Mouse (Mus musculus) liver, embryonic 12.5 days (tissue): ENCODE measurements around the gene Pinlyp. TPM values are rescaled to one million over a fixed set of nuclear protein-coding genes. Genes with fewer than 3 reads are reported as not detected.

ENCODE experiments used
- ATAC-seq: fragments of 200-750 bp; cut with Nextera tagmentation; 2 replicates; pipeline ENCODE4 v1.8.0; 2017; ENCODE audit warnings: moderate number of reproducible peaks, mild to moderate bottlenecking, moderate library complexity
- H3K27ac ChIP-seq: fragments of 300-500 bp; sonication (generic); 2 replicates; pipeline ENCODE4 v1.5.1; 2016; ENCODE audit warnings: mild to moderate bottlenecking
- H3K27me3 ChIP-seq: fragments of 300-500 bp; sonication (generic); replicated peaks from 2 replicates; pipeline ENCODE4 v1.6.1; 2016; ENCODE audit warnings: mild to moderate bottlenecking, moderate library complexity
- H3K36me3 ChIP-seq: fragments of 300-500 bp; sonication (generic); 2 replicates; pipeline ENCODE4 v1.6.1; 2016; ENCODE audit warnings: mild to moderate bottlenecking, moderate library complexity
- H3K4me1 ChIP-seq: fragments of 300-500 bp; sonication (generic); 2 replicates; pipeline ENCODE4 v1.6.1; 2016
- H3K4me2 ChIP-seq: fragments of 300-500 bp; sonication (generic); 2 replicates; pipeline ENCODE4 v1.6.1; 2016; ENCODE audit warnings: mild to moderate bottlenecking, moderate library complexity
- H3K4me3 ChIP-seq: fragments of 300-500 bp; sonication (generic); 2 replicates; pipeline ENCODE4 v1.5.1; 2016; ENCODE audit warnings: mild to moderate bottlenecking, moderate library complexity
- H3K9ac ChIP-seq: fragments of 300-500 bp; sonication (generic); 2 replicates; pipeline ENCODE4 v1.6.1; 2016; ENCODE audit warnings: mild to moderate bottlenecking, moderate library complexity
- H3K9me3 ChIP-seq: fragments of 300-500 bp; sonication (generic); replicated peaks from 2 replicates; pipeline ENCODE4 v1.6.1; 2016; ENCODE audit warnings: mild to moderate bottlenecking, moderate library complexity
- WGBS: fragments of 180-500 bp; shearing (Covaris S2); methylation state at CpG from one replicate; pipeline ENCODE4 v1.1.7; 2016; ENCODE audit not compliant: insufficient replicate concordance; 5-methylcytosine and 5-hydroxymethylcytosine counted together
- polyA plus RNA-seq: library from polyadenylated mRNA; unstranded; fragments of >200 nt; fragmentation: Nextera tagmentation; extraction: Ambion mirVana; gene quantifications from 2 replicates; pipeline ENCODE4 v1.2.1, GENCODE M21; 2016

Gene Pinlyp
- polyA plus RNA-seq, 1 experiment from 2014 or later: not detected

- no peak for ATAC-seq
- no peak overlapping the region for H3K9ac ChIP-seq
- H3K4me2 ChIP-seq: no peak overlapping the region
- peaks cover 85% of the 10 kb centered on the region for H3K36me3 ChIP-seq
- no peaks in the 10 kb centered on the region for H3K27me3 ChIP-seq
- WGBS: 86% methylated on average over 10 of the region's 10 CpGs
- no peak overlapping the region for H3K27ac ChIP-seq
- no peaks in the 10 kb centered on the region for H3K9me3 ChIP-seq
- no peak overlapping the region for H3K4me3 ChIP-seq
- H3K4me1 ChIP-seq: peaks cover 8% of the 10 kb centered on the region; the same call in 1 of the 2 replicates
Measured at GRCm38 (mm10) chr7:24555786-24556185, 9.9 kb upstream of the Pinlyp start.

GRCm38 (mm10) chr7:24551985-24552759 is 6.3 kb upstream of the Pinlyp start:
- Histone ChIP-seq H3K4me3 (no peak overlapping the region), H3K4me1 (peaks cover 18% of the 10 kb centered on the region), H3K4me2 (no peak overlapping the region), H3K27ac (peak overlapping the region; percentile 11), H3K36me3 (peaks cover 81% of the 10 kb centered on the region), H3K27me3 (no peaks in the 10 kb centered on the region), H3K9me3 (no peaks in the 10 kb centered on the region), H3K9ac (no peak overlapping the region)
- 75% methylated on average over 12 of the region's 12 CpGs for WGBS
- peak; percentile 50 for ATAC-seq

- H3K27me3 ChIP-seq: no peaks in the 10 kb centered on the region
- no peak for ATAC-seq
- H3K9ac ChIP-seq: peak overlapping the region; percentile 89
- H3K27ac ChIP-seq: peak overlapping the region; percentile 71
- H3K4me3 ChIP-seq: peak overlapping the region; percentile 80
- H3K4me1 ChIP-seq: peaks cover 28% of the 10 kb centered on the region
- peak overlapping the region; percentile 85 for H3K4me2 ChIP-seq
- WGBS: 22% methylated on average over 13 of the region's 13 CpGs
- peaks cover 43% of the 10 kb centered on the region for H3K36me3 ChIP-seq
- H3K9me3 ChIP-seq: no peaks in the 10 kb centered on the region
Measured at GRCm38 (mm10) chr7:24547534-24548036, 1.7 kb upstream of the Pinlyp start.

GRCm38 (mm10) chr7:24546634-24547389 is 894 bp upstream of the Pinlyp start:
- H3K9me3 ChIP-seq: no peaks in the 10 kb centered on the region
- WGBS: under 1% methylated on average over 57 of the region's 57 CpGs
- H3K4me2 ChIP-seq: peak overlapping the region; percentile 85
- peaks cover 35% of the 10 kb centered on the region for H3K36me3 ChIP-seq
- H3K9ac ChIP-seq: peak overlapping the region; percentile 89
- H3K4me1 ChIP-seq: peaks cover 25% of the 10 kb centered on the region
- ATAC-seq: peak; percentile 98
- H3K27me3 ChIP-seq: no peaks in the 10 kb centered on the region
- peak overlapping the region; percentile 80 for H3K4me3 ChIP-seq
- H3K27ac ChIP-seq: peak overlapping the region; percentile 71

- H3K4me2 ChIP-seq: no peak overlapping the region
- H3K4me3 ChIP-seq: no peak overlapping the region
- no peak overlapping the region for H3K27ac ChIP-seq
- peaks cover 14% of the 10 kb centered on the region for H3K36me3 ChIP-seq
- H3K27me3 ChIP-seq: no peaks in the 10 kb centered on the region
- WGBS: 63% methylated on average over 2 of the region's 2 CpGs
- no peaks in the 10 kb centered on the region for H3K9me3 ChIP-seq
- no peak for ATAC-seq
- H3K4me1 ChIP-seq: peaks cover 20% of the 10 kb centered on the region
- H3K9ac ChIP-seq: no peak overlapping the region
Measured at GRCm38 (mm10) chr7:24544506-24544905, 1.4 kb downstream of the Pinlyp start.

- no peaks in the 10 kb centered on the region for H3K27me3 ChIP-seq
- no peaks in the 10 kb centered on the region for H3K4me1 ChIP-seq
- no peak for ATAC-seq
- no peak overlapping the region for H3K9ac ChIP-seq
- H3K4me3 ChIP-seq: no peak overlapping the region
- no peaks in the 10 kb centered on the region for H3K9me3 ChIP-seq
- peaks cover 7% of the 10 kb centered on the region; the same call in 1 of the 2 replicates for H3K36me3 ChIP-seq
- H3K4me2 ChIP-seq: no peak overlapping the region
- H3K27ac ChIP-seq: no peak overlapping the region
- WGBS: 76% methylated on average over 4 of the region's 4 CpGs
Measured at GRCm38 (mm10) chr7:24539686-24540085, 6.2 kb downstream of the Pinlyp start.

GRCm38 (mm10) chr7:24538701-24539100 is 7.2 kb downstream of the Pinlyp start:
- H3K27ac ChIP-seq: no peak overlapping the region
- peaks cover 6% of the 10 kb centered on the region; the same call in 1 of the 2 replicates for H3K27me3 ChIP-seq
- no peak overlapping the region for H3K9ac ChIP-seq
- H3K4me2 ChIP-seq: no peak overlapping the region
- peaks cover 16% of the 10 kb centered on the region for H3K36me3 ChIP-seq
- ATAC-seq: no peak
- 39% methylated on average over 5 of the region's 5 CpGs for WGBS
- H3K4me1 ChIP-seq: no peaks in the 10 kb centered on the region
- no peak overlapping the region for H3K4me3 ChIP-seq
- H3K9me3 ChIP-seq: no peaks in the 10 kb centered on the region

GRCm38 (mm10) chr7:24538154-24538553 is 7.8 kb downstream of the Pinlyp start:
- whole genome bisulfite sequencing: 34% methylated on average over 5 of the region's 5 CpGs

GRCm38 (mm10) chr7:24537591-24537990 is 8.3 kb downstream of the Pinlyp start:
- peaks cover 12% of the 10 kb centered on the region; the same call in 1 of the 2 replicates for H3K27me3 ChIP-seq
- no peak overlapping the region for H3K9ac ChIP-seq
- peaks cover under 1% of the 10 kb centered on the region; the same call in 1 of the 2 replicates for H3K4me1 ChIP-seq
- peaks cover 24% of the 10 kb centered on the region for H3K36me3 ChIP-seq
- H3K27ac ChIP-seq: no peak overlapping the region
- WGBS: 58% methylated on average over 5 of the region's 5 CpGs
- no peaks in the 10 kb centered on the region for H3K9me3 ChIP-seq
- ATAC-seq: no peak
- no peak overlapping the region for H3K4me3 ChIP-seq
- H3K4me2 ChIP-seq: no peak overlapping the region

More at GRCm38 (mm10) chr7:24538154-24538553, 7.8 kb downstream of the Pinlyp start:
- Histone ChIP-seq H3K27ac (no peak overlapping the region), H3K9me3 (no peaks in the 10 kb centered on the region), H3K4me2 (no peak overlapping the region), H3K4me1 (no peaks in the 10 kb centered on the region), H3K4me3 (no peak overlapping the region), H3K9ac (no peak overlapping the region), H3K27me3 (peaks cover 12% of the 10 kb centered on the region; the same call in 1 of the 2 replicates), H3K36me3 (peaks cover 21% of the 10 kb centered on the region)
- ATAC-seq: no peak

- Histone ChIP-seq H3K4me1 (peaks cover 5% of the 10 kb centered on the region), H3K27me3 (peaks cover 12% of the 10 kb centered on the region; the same call in 1 of the 2 replicates), H3K9ac (no peak overlapping the region), H3K4me2 (no peak overlapping the region), H3K4me3 (no peak overlapping the region), H3K9me3 (no peaks in the 10 kb centered on the region), H3K27ac (no peak overlapping the region), H3K36me3 (peaks cover 28% of the 10 kb centered on the region)
- ATAC-seq: no peak
- 75% methylated on average over 4 of the region's 4 CpGs for WGBS
Measured at GRCm38 (mm10) chr7:24537081-24537480, 8.8 kb downstream of the Pinlyp start.

GRCm38 (mm10) chr7:24534301-24534700 is 11.6 kb downstream of the Pinlyp start:
- Histone ChIP-seq H3K27me3 (peaks cover 12% of the 10 kb centered on the region; the same call in 1 of the 2 replicates), H3K4me2 (no peak overlapping the region), H3K4me3 (no peak overlapping the region), H3K36me3 (peaks cover 28% of the 10 kb centered on the region), H3K9ac (no peak overlapping the region), H3K4me1 (peaks cover 27% of the 10 kb centered on the region), H3K27ac (no peak overlapping the region), H3K9me3 (no peaks in the 10 kb centered on the region)
- 68% methylated on average over 19 of the region's 19 CpGs for WGBS
- no peak for ATAC-seq

- H3K4me3 ChIP-seq: no peak overlapping the region
- ATAC-seq: no peak
Measured at GRCm38 (mm10) chr7:24533806-24534205, 12.1 kb downstream of the Pinlyp start.

More at GRCm38 (mm10) chr7:24533806-24534205, 12.1 kb downstream of the Pinlyp start:
- Histone ChIP-seq H3K9ac (no peak overlapping the region), H3K36me3 (peaks cover 28% of the 10 kb centered on the region), H3K4me1 (peaks cover 32% of the 10 kb centered on the region), H3K27ac (no peak overlapping the region), H3K9me3 (no peaks in the 10 kb centered on the region), H3K4me2 (no peak overlapping the region), H3K27me3 (peaks cover 12% of the 10 kb centered on the region; the same call in 1 of the 2 replicates)
- WGBS: 72% methylated on average over 42 of the region's 42 CpGs
